Mouse (Mus musculus) C2C12 (cell line): ENCODE results near the gene Hnrnpa2b1. TPM values are rescaled to one million over a fixed set of nuclear protein-coding genes. Genes with fewer than 3 reads are reported as not detected.
"Not testable (repeated sequence)": the region's sequence is repeated elsewhere in the genome, so short reads cannot be mapped to it uniquely, and the experiment has no call there.

Experiments
- H3K27me3 ChIP-seq: one replicate; pipeline ENCODE4 v1.6.1; 2011; ENCODE audit not compliant: control insufficient read depth, insufficient read depth, insufficient read length
- H3K36me3 ChIP-seq: one replicate; pipeline ENCODE4 v1.6.1; 2011; ENCODE audit not compliant: control insufficient read depth, insufficient read depth
- H3K4me3 ChIP-seq: one replicate; pipeline ENCODE4 v1.5.1; 2011; ENCODE audit warnings: mild to moderate bottlenecking, control low read depth; ENCODE audit not compliant: poor library complexity, insufficient read depth, severe bottlenecking
- H3K79me2 ChIP-seq: one replicate; pipeline ENCODE4 v1.6.1; 2011; ENCODE audit not compliant: control insufficient read depth, insufficient read depth
- H3K79me3 ChIP-seq: one replicate; pipeline ENCODE4 v1.6.1; 2011; ENCODE audit warnings: low read depth, control low read depth
- H3ac ChIP-seq: one replicate; pipeline ENCODE3; 2011; ENCODE audit warnings: low read depth; ENCODE audit not compliant: control insufficient read depth, insufficient read length
- CEBPB ChIP-seq: IDR thresholded peaks from one replicate; pipeline ENCODE4 v1.6.1; 2011; ENCODE audit warnings: low read depth, mild to moderate bottlenecking, control low read depth, moderate library complexity
- CTCF ChIP-seq: IDR thresholded peaks from one replicate; pipeline ENCODE4 v1.5.1; 2011; ENCODE audit not compliant: control insufficient read depth, insufficient read depth, insufficient read length
- FOSL1 ChIP-seq: IDR thresholded peaks from one replicate; pipeline ENCODE4 v1.8.0; 2011; ENCODE audit warnings: mild to moderate bottlenecking, low read length; ENCODE audit not compliant: poor library complexity, insufficient read depth, severe bottlenecking
- MAX ChIP-seq: IDR thresholded peaks from one replicate; pipeline ENCODE4 v1.6.1; 2011; ENCODE audit warnings: mild to moderate bottlenecking, control low read depth
- MYOD1 ChIP-seq: IDR thresholded peaks from one replicate; pipeline ENCODE4 v1.6.1; 2011; ENCODE audit warnings: low read depth; ENCODE audit not compliant: control insufficient read depth, insufficient read length
- MYOG ChIP-seq: IDR thresholded peaks from one replicate; pipeline ENCODE4 v1.6.1; 2011; ENCODE audit not compliant: control insufficient read depth, insufficient read length; ENCODE audit errors: extremely low read depth
- USF1 ChIP-seq: IDR thresholded peaks from one replicate; pipeline ENCODE4 v1.6.1; 2011; ENCODE audit warnings: low read depth, mild to moderate bottlenecking, control low read depth, moderate library complexity
- polyA plus RNA-seq: library from polyadenylated mRNA; unstranded; fragments of >200 nt; fragmentation: generic; extraction: Trizol; gene quantifications from one replicate; pipeline ENCODE4 v1.2.1, GENCODE M21; 2012; ENCODE audit warnings: missing spikeins

Hnrnpa2b1 gene
- polyA plus RNA-seq, 1 experiment, result 459 TPM

DNA sequence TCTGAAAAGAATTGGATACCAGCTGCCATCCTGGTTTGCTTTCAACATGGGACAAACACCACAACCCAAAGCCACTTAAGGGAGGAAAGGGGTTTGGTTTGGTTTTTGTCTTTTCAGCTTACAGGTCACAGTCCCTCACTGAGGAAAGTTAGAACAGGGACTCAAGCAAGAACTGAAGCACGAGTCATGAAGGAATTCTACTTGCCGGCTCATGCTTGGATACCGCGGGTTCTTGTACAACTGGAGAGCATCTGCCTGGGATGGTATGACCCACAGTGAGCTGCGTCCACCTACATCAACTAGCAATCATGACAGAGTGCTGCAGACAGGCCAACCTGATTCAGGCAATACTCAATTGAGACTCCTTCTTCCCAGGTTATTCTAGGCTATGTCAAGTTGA lies 17.0 kb upstream of the Hnrnpa2b1 start:
- no peaks in the 10 kb centered on the region for H3K27me3 ChIP-seq
- no peaks in the 10 kb centered on the region for H3K79me3 ChIP-seq
- no peak overlapping the region for H3K4me3 ChIP-seq
- peaks cover 4% of the 10 kb centered on the region for H3K79me2 ChIP-seq
- TF ChIP-seq MYOD1, result no peak
- no peak for TF ChIP-seq CEBPB
- no peak for TF ChIP-seq FOSL1
- no peak for TF ChIP-seq MYOG
- no peak for TF ChIP-seq CTCF
- TF ChIP-seq MAX, result no peak
- TF ChIP-seq USF1, result no peak
- H3ac ChIP-seq, result no peak overlapping the region
- H3K36me3 ChIP-seq, result peaks cover 16% of the 10 kb centered on the region

GRCm38 (mm10) chr6:51486076-51486710 lies 16.5 kb upstream of the Hnrnpa2b1 start:
- no peak for TF ChIP-seq MYOD1
- no peaks in the 10 kb centered on the region for H3K79me3 ChIP-seq
- peaks cover 8% of the 10 kb centered on the region for H3K79me2 ChIP-seq
- H3ac ChIP-seq, result no peak overlapping the region
- no peak overlapping the region for H3K4me3 ChIP-seq
- no peaks in the 10 kb centered on the region for H3K27me3 ChIP-seq
- peaks cover 22% of the 10 kb centered on the region for H3K36me3 ChIP-seq

DNA sequence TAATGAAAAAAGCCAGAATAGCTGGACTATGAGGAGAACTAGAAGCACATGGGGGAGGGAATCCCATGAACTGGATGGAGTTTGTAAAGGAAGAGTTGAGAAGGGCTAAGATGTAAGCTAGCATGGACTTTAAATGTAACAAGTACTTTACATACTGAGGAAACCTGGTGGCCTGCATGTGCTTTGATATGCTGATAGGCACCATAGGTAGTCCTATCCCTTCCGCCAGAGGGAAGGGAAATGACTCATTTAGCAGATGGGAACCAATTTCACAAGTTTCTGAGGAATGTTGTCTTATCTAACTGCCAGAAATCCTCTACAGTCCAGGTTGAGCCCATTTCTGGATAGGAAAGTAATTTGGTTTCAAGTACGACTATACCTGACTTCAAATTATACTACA lies 16.0 kb upstream of the Hnrnpa2b1 start:
- no peak for TF ChIP-seq MYOD1
- TF ChIP-seq CTCF, result no peak
- no peak overlapping the region for H3K4me3 ChIP-seq
- H3K79me2 ChIP-seq, result peaks cover 12% of the 10 kb centered on the region
- H3K36me3 ChIP-seq, result peaks cover 27% of the 10 kb centered on the region
- H3K27me3 ChIP-seq, result no peaks in the 10 kb centered on the region
- H3ac ChIP-seq, result no peak overlapping the region
- peaks cover 2% of the 10 kb centered on the region for H3K79me3 ChIP-seq

- peaks cover 23% of the 10 kb centered on the region for H3K79me2 ChIP-seq
- H3K79me3 ChIP-seq, H3K4me3 ChIP-seq, H3K27me3 ChIP-seq, H3ac ChIP-seq: not testable (repeated sequence)
- H3K36me3 ChIP-seq, result peaks cover 38% of the 10 kb centered on the region
Observed at GRCm38 (mm10) chr6:51484556-51484955, 14.9 kb upstream of the Hnrnpa2b1 start.

DNA sequence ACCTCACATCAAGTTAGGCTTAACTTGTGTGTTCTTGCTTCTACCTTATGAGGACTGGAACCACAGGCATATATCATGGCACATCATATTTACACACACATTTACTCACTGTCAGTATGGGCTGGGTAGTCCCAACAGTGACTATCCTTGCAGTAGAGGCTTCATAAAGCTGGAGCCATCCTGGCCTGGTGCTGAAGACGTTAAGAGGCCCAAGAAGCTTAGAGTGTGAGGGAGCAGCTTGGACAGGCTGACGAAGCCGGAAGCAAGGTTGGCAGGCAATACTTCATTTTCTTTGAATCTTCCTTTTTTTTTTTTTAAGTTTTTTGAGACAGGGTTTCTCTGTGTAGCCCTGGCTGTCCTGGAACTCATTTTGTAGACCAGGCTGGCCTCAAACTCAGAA lies 14.2 kb upstream of the Hnrnpa2b1 start:
- H3K4me3 ChIP-seq, result no peak overlapping the region
- TF ChIP-seq CEBPB (no peak), CTCF (no peak), MYOG (no peak), MAX (no peak), USF1 (no peak), FOSL1 (no peak), MYOD1 (no peak)
- H3ac ChIP-seq, result no peak overlapping the region
- peaks cover 29% of the 10 kb centered on the region for H3K79me2 ChIP-seq
- H3K79me3 ChIP-seq, result peaks cover 6% of the 10 kb centered on the region
- H3K27me3 ChIP-seq, result no peaks in the 10 kb centered on the region
- peaks cover 45% of the 10 kb centered on the region for H3K36me3 ChIP-seq

DNA sequence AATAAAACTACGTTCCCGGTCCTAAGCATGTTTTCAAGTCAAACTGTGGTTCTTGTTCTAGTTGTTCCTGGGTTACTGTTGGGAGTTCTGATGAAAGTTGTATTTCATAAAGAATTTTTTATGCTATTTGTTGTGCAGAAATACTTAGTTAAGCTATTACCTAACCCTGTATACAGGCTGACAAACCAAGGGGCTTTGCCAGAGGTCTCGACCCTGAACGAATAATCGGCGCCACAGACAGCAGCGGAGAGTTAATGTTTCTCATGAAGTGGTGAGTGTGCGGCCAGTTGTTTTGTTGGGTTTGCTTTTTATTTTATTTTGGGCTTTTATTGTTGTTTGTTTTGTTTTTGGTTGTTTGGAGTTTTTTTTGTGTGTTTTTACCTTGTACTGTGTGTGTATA lies 11.9 kb upstream of the Hnrnpa2b1 start:
- no peak overlapping the region for H3K4me3 ChIP-seq
- TF ChIP-seq MYOD1, result no peak
- TF ChIP-seq MAX, result no peak
- no peak for TF ChIP-seq MYOG
- TF ChIP-seq FOSL1, result no peak
- TF ChIP-seq CTCF, result no peak
- no peak for TF ChIP-seq USF1
- no peak for TF ChIP-seq CEBPB
- H3K79me3 ChIP-seq, result peaks cover 22% of the 10 kb centered on the region
- peaks cover 53% of the 10 kb centered on the region for H3K79me2 ChIP-seq
- peaks cover 68% of the 10 kb centered on the region for H3K36me3 ChIP-seq
- no peaks in the 10 kb centered on the region for H3K27me3 ChIP-seq
- no peak overlapping the region for H3ac ChIP-seq
